Mouse (Mus musculus): Measurements from ENCODE around the gene Shisa7. TPM values are rescaled to one million over a fixed set of nuclear protein-coding genes. Genes with fewer than 3 reads are reported as not detected.

The Shisa7 gene
- total RNA-seq (2023): 0.49 to 2.8 TPM (median 1.1 TPM) in 4 replicates

GRCm38 (mm10) chr7:4844245-4844916 is at the start of gene Shisa7:
Gene Shisa7 (minus strand): TSS chr7:4844696.

GRCm38 (mm10) chr7:4876753-4877221 is 32.3 kb upstream of the Shisa7 start, which contains the start of gene Isoc2a:
Gene Isoc2a (plus strand): TSS chr7:4877153.

GRCm38 (mm10) chr7:4870133-4870532 is 25.6 kb upstream of the Shisa7 start, which contains the start of gene Isoc2b:
Gene Isoc2b (minus strand): TSS chr7:4870258.

GRCm38 (mm10) chr7:4812303-4813104 is 32.0 kb downstream of the Shisa7 start, which contains the start of gene Ube2s:
Gene Ube2s (minus strand): TSS chr7:4812590.

GRCm38 (mm10) chr7:4792278-4793212 is 52.0 kb downstream of the Shisa7 start, which contains the start of gene Rpl28:
Gene Rpl28 (plus strand): TSS chr7:4792874.

GRCm38 (mm10) chr7:4789436-4789935 is 55.0 kb downstream of the Shisa7 start, which contains the start of gene Tmem238:
Gene Tmem238 (minus strand): TSS chr7:4789656.

GRCm38 (mm10) chr7:4782759-4783158 is 61.7 kb downstream of the Shisa7 start, which contains the start of the genes Il11 and Tmem190:
Gene Il11 (minus strand): TSS chr7:4782859.
Gene Tmem190 (plus strand): TSS chr7:4782937.

Other genes with a start within 250 kb of the Shisa7 start
- 0.16 TPM in 1 of 4 replicates, not detected in the others for gene Ptprh, start 240.7 kb downstream of the Shisa7 start, total RNA-seq (2023)
- gene Tmem86b, start 213.3 kb downstream of the Shisa7 start, total RNA-seq (2023): 50.2 to 57.5 TPM (median 54.8 TPM) in 4 replicates
- gene Ppp6r1, start 185.7 kb downstream of the Shisa7 start, total RNA-seq (2023): 264 to 268 TPM (median 267 TPM) in 4 replicates
- gene Hspbp1, start 159.6 kb downstream of the Shisa7 start, total RNA-seq (2023): 73.6 to 82.3 TPM (median 79.6 TPM) in 4 replicates
- gene Brsk1, start 154.1 kb downstream of the Shisa7 start, total RNA-seq (2023): not detected in 4 replicates
- 1.5 to 4.0 TPM (median 3.0 TPM) in 4 replicates for gene Tmem150b, start 119.4 kb downstream of the Shisa7 start, total RNA-seq (2023)
- gene Kmt5c, start 104.6 kb downstream of the Shisa7 start, total RNA-seq (2023): 87.1 to 92.8 TPM (median 91.8 TPM) in 4 replicates
- gene Cox6b2, start 91.6 kb downstream of the Shisa7 start, total RNA-seq (2023): 1.3 to 5.4 TPM (median 4.0 TPM) in 4 replicates
- not detected in 4 replicates for gene Fam71e2, start 73.4 kb downstream of the Shisa7 start, total RNA-seq (2023)
- not detected in 4 replicates for gene Il11, start 61.8 kb downstream of the Shisa7 start, total RNA-seq (2023)
- not detected in 4 replicates for gene Tmem190, start 61.8 kb downstream of the Shisa7 start, total RNA-seq (2023)
- 1.8 to 2.7 TPM (median 2.4 TPM) in 4 replicates for gene Tmem238, start 55.0 kb downstream of the Shisa7 start, total RNA-seq (2023)
- 1,788 to 1,881 TPM (median 1,825 TPM) in 4 replicates for gene Rpl28, start 51.8 kb downstream of the Shisa7 start, total RNA-seq (2023)
- gene Ube2s, start 32.1 kb downstream of the Shisa7 start, total RNA-seq (2023): 157 to 176 TPM (median 162 TPM) in 4 replicates
- 4.3 to 9.7 TPM (median 6.8 TPM) in 4 replicates for gene Isoc2b, start 25.6 kb upstream of the Shisa7 start, total RNA-seq (2023)
- gene Isoc2a, start 32.5 kb upstream of the Shisa7 start, total RNA-seq (2023): 9.9 to 14.2 TPM (median 11.8 TPM) in 4 replicates
- not detected in 4 replicates for gene Gm36210, start 61.8 kb upstream of the Shisa7 start, total RNA-seq (2023)
- 36.3 to 42.6 TPM (median 37.9 TPM) in 4 replicates for gene Zfp628, start 70.5 kb upstream of the Shisa7 start, total RNA-seq (2023)
- gene Nat14, start 77.3 kb upstream of the Shisa7 start, total RNA-seq (2023): 9.0 to 12.9 TPM (median 10.2 TPM) in 4 replicates
- gene Ssc5d, start 81.1 kb upstream of the Shisa7 start, total RNA-seq (2023): 0.21 to 0.63 TPM (median 0.42 TPM) in 4 replicates
- gene Sbk2, start 119.7 kb upstream of the Shisa7 start, total RNA-seq (2023): 0.51 to 1.9 TPM (median 0.61 TPM) in 3 of 4 replicates, not detected in the other
- not detected in 4 replicates for gene Sbk3, start 126.5 kb upstream of the Shisa7 start, total RNA-seq (2023)
- gene Zfp579, start 151.5 kb upstream of the Shisa7 start, total RNA-seq (2023): 15.7 to 19.2 TPM (median 16.5 TPM) in 4 replicates
- 7.0 to 8.3 TPM (median 7.6 TPM) in 4 replicates for gene Zfp524, start 169.7 kb upstream of the Shisa7 start, total RNA-seq (2023)
- 58.3 to 66.2 TPM (median 62.1 TPM) in 4 replicates for gene Fiz1, start 170.0 kb upstream of the Shisa7 start, total RNA-seq (2023)
- gene Gm44973, start 170.8 kb upstream of the Shisa7 start, total RNA-seq (2023): not detected in 4 replicates
- gene Zfp865, start 175.7 kb upstream of the Shisa7 start, total RNA-seq (2023): 48.6 to 50.4 TPM (median 49.4 TPM) in 4 replicates
- not detected in 4 replicates for gene Ccdc106, start 175.9 kb upstream of the Shisa7 start, total RNA-seq (2023)
- not detected in 4 replicates for gene 4632433K11Rik, start 189.4 kb upstream of the Shisa7 start, total RNA-seq (2023)
- 7.6 to 8.5 TPM (median 8.3 TPM) in 4 replicates for gene Zfp784, start 193.8 kb upstream of the Shisa7 start, total RNA-seq (2023)
- gene Zfp580, start 206.8 kb upstream of the Shisa7 start, total RNA-seq (2023): 2.5 to 3.6 TPM (median 3.3 TPM) in 4 replicates
- gene U2af2, start 217.4 kb upstream of the Shisa7 start, total RNA-seq (2023): 540 to 584 TPM (median 566 TPM) in 4 replicates
- gene Epn1, start 235.5 kb upstream of the Shisa7 start, total RNA-seq (2023): 197 to 224 TPM (median 210 TPM) in 4 replicates

Measured in B cell, adult 62 days (primary cell).